Mouse (Mus musculus) bone marrow macrophage, adult 2 months (primary cell): ENCODE measurements at regions not wholly inside any gene's neighbourhood (a gene's known extent, or its start where the extent isn't known, plus 50 kb on each side); places are given as distances from the start of the nearest gene placed in this dataset.

Source experiments
- H3K27ac ChIP-seq: 2 replicates; pipeline ENCODE4 v1.5.1; 2012; ENCODE audit warnings: low read depth, low read length; ENCODE audit not compliant: insufficient read depth
- H3K4me1 ChIP-seq: 2 replicates; pipeline ENCODE4 v1.6.1; 2012; ENCODE audit warnings: low read length; ENCODE audit not compliant: control insufficient read depth, insufficient read depth
- H3K4me3 ChIP-seq: 2 replicates; pipeline ENCODE4 v1.5.1; 2012; ENCODE audit warnings: mild to moderate bottlenecking, low read length, moderate library complexity; ENCODE audit not compliant: insufficient read depth
- CTCF ChIP-seq: IDR thresholded peaks from 2 replicates; pipeline ENCODE4 v1.5.1; 2012; ENCODE audit warnings: low read depth, mild to moderate bottlenecking, low read length, moderate library complexity
- POLR2A ChIP-seq: IDR thresholded peaks from 2 replicates; pipeline ENCODE4 v1.6.1; 2012; ENCODE audit warnings: mild to moderate bottlenecking, low read depth, low read length, borderline replicate concordance

DNA sequence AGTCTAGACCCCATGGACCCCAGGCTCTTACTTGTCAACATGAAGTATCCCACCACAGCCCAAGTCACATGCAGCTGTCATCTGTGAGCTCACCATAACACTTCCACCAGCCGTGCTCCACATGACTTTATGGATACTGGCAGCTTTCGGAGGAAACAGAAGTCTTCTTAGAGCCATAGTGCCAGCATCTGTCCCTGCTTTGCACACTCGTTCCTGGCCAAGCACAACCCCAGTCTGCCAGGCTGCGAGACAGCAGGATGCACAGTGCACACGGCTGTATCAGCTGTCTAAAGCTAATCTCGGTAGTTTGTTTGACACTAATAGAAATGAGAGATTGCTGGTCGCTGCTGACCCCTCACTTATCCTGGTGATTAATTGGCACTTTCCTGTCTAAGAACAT lies 163.7 kb upstream of the Ppp2r2d start:
- TF ChIP-seq POLR2A (no peak), CTCF (no peak)
- Histone ChIP-seq H3K4me3 (no peak overlapping the region), H3K4me1 (no peaks in the 10 kb centered on the region), H3K27ac (no peak overlapping the region)

DNA sequence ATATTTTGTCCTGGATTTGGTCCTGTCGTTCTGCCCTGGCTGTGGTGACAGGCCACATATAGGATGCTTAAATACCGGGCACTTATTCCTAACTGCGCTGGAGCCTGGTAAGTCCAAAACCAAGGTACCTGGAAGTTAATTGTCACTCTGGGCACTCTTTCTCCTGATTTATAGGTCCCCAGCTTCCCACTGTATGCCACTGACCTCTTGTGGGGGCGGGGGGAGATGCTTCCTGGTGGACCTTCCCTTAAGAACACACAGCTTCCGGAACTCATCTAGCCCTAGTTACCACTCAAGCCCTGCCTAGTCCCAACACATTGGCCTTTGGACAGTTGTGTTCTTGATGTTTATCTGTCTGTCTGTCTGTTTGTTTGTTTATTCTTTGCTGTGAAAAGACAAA lies 165.3 kb upstream of the Ppp2r2d start:
- Histone ChIP-seq H3K27ac (no peak overlapping the region), H3K4me3 (no peak overlapping the region)
- TF ChIP-seq POLR2A (no peak), CTCF (no peak)

GRCm38 (mm10) chr7:138679575-138679974 lies 166.3 kb upstream of the Ppp2r2d start:
- no peak overlapping the region for H3K27ac ChIP-seq
- H3K4me1 ChIP-seq = no peaks in the 10 kb centered on the region
- TF ChIP-seq CTCF = no peak
- TF ChIP-seq POLR2A = no peak
- H3K4me3 ChIP-seq = no peak overlapping the region

More for the DNA sequence above, 165.3 kb upstream of the Ppp2r2d start:
- H3K4me1 ChIP-seq = no peaks in the 10 kb centered on the region

- no peak overlapping the region for H3K4me3 ChIP-seq
- no peaks in the 10 kb centered on the region for H3K4me1 ChIP-seq
- no peak for TF ChIP-seq POLR2A
- no peak for TF ChIP-seq CTCF
- no peak overlapping the region for H3K27ac ChIP-seq
These were observed 172.9 kb upstream of the Ppp2r2d start for GRCm38 (mm10) chr7:138672959-138673358.

DNA sequence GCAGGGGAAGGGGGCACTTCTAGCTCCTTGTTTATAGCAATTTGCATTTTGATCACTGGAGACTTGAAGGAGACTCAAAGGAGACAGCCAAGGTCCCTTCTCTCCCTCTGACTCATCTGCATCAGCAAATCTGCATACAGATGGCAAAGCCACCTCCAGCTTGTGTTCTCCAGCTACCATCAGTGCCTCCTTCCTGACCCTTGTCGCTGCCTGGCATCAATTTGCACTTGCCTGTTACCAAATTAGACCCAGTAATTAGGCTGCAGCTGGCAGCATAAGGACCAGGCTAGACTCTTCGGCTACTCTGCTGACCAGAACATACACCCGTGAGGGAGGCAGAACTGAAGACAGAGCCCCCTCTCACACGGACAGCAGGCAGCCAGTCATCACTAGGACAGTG lies 177.5 kb upstream of the Ppp2r2d start:
- Histone ChIP-seq H3K4me3 (no peak overlapping the region), H3K4me1 (no peaks in the 10 kb centered on the region), H3K27ac (no peak overlapping the region)
- TF ChIP-seq CTCF = no peak
- no peak for TF ChIP-seq POLR2A

DNA sequence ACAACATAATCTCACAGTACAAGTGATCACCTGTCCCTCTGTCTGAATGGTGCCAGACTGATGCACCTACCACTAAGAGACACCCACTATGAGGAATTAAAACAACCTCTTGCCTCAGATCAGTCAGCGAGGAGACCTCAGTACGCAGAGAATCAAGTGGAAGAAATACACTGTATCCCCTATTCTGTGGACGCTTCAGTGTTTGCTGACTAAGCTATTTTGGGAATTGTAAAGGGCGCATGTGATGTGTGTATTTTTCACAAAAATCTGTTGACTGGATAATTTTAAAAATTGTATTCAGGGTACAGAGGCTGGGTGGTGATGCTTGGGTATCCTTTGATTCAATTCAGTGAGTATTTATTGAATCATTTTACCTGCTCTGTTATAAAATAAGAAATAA lies 185.8 kb upstream of the Ppp2r2d start:
- Histone ChIP-seq H3K4me3 (no peak overlapping the region), H3K4me1 (no peaks in the 10 kb centered on the region), H3K27ac (no peak overlapping the region)
- no peak for TF ChIP-seq POLR2A
- no peak for TF ChIP-seq CTCF

GRCm38 (mm10) chr7:138657521-138657920 lies 188.4 kb upstream of the Ppp2r2d start:
- TF ChIP-seq CTCF = no peak
- no peak for TF ChIP-seq POLR2A
- H3K27ac ChIP-seq = no peak overlapping the region
- no peaks in the 10 kb centered on the region for H3K4me1 ChIP-seq
- no peak overlapping the region for H3K4me3 ChIP-seq

DNA sequence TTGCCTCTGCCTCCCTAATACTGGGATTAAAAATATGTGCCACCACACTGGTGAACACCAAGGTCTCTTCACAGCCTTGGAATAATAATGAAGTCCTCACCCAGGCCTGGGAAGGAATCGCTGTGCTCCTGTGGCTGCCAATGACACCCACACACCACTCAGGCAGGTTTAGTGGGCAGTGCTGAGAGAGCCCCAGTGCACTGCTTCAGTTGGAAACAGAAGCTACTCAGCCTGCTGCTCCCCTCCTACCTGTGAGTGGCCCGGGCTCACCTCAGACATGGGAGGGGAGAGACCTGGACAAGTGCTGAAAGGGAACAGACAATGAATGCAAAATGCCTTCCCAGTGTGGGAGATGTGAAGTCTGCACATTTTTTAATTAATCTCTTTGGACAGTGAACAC lies 188.8 kb upstream of the Ppp2r2d start:
- no peak overlapping the region for H3K4me3 ChIP-seq
- TF ChIP-seq CTCF = no peak
- TF ChIP-seq POLR2A = no peak
- H3K27ac ChIP-seq = no peak overlapping the region
- no peaks in the 10 kb centered on the region for H3K4me1 ChIP-seq

DNA sequence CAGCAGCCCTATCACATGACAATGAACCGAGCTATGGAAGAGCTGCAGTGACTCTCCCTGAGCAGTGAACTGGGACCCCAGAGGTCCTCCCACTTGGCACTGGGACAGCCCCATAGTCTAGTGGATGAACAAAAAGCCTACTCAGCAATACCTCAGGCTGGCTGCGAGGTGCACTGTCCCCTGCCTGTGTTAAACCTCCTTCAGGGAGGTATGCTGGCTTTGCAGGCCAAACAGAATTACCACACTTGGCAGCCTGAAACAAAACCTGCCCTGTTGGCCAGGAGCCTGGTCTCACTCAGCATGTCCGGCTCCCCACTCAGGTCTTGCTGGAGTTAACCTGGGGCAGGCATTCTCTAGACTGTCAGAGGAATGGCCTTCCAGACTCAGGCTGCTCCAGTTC lies 189.9 kb upstream of the Ppp2r2d start:
- Histone ChIP-seq H3K4me3 (no peak overlapping the region), H3K4me1 (no peaks in the 10 kb centered on the region), H3K27ac (no peak overlapping the region)
- TF ChIP-seq POLR2A = no peak
- no peak for TF ChIP-seq CTCF

DNA sequence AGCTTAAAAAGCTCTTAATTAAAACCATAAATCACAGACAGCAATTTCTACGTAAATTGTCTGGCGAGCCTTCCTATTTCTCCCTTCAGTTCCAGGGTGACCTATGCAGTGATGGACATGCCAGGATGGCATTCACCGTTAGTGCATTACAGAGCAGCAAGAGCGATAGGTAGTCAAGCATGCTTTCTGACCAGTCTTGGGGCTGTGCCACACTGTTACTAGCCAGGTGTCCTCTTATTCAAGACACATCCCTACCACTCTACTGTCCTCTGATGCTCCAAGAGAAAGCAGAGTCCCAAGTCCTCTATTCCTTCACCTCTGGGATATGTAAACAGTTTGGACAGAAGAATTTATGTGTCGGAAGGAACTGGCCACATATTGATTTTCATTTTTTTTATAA lies 194.9 kb upstream of the Ppp2r2d start:
- no peak overlapping the region for H3K4me3 ChIP-seq
- TF ChIP-seq CTCF = no peak

DNA sequence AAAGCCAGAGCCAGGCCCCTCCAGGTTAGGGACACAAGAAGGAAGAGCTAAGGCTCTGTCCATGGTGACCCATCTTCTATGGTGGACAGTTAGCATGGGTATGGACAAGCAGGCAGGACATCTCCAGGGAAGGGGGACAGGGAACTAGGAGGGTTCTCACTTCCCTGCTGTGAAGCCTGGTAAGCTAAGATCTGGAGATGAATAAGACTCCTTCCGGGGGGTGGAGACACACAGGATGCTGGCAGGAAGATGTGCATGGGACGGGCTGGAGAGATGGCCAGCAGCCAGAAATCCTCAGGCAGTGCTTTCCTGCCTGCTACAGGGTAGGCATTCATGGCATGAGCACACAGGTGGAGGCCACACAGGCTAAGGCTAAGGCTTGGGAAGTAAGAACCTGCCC lies 198.2 kb upstream of the Ppp2r2d start:
- Histone ChIP-seq H3K4me1 (no peaks in the 10 kb centered on the region), H3K27ac (no peak overlapping the region), H3K4me3 (no peak overlapping the region)
- no peak for TF ChIP-seq POLR2A
- TF ChIP-seq CTCF = no peak

More for the DNA sequence above, 194.9 kb upstream of the Ppp2r2d start:
- Histone ChIP-seq H3K27ac (no peak overlapping the region), H3K4me1 (no peaks in the 10 kb centered on the region)
